Mouse (Mus musculus): ENCODE measurements around the gene Dmrtb1. TPM values are rescaled to one million over a fixed set of nuclear protein-coding genes. Genes with fewer than 3 reads are reported as not detected.

Gene Dmrtb1
- total and polyA plus RNA-seq, 3 experiments, result not detected

DNA sequence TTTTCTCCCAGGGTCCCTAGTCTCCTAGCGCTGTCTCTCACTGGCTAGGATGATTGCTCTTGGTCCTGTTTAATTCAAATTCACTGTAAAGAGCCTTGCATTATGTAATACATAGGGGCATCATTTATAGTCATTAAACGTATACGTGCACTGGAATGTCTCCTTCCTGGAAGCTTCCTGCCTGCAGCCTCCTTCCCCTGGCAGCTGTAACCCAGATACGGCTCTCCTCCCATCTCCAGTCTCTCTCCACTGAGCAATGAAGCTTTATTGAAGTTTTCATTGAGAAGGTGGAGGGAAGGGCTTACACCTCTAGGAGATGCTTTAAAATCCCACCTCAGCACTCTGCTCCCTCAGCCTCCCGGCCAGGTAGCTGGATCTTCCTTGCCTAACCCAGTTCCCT, 9.8 kb upstream of the Dmrtb1 start:
- Histone ChIP-seq H3K79me2 (ENCODE audit: control insufficient read depth, insufficient read depth, low read length, poor library complexity) (no peaks in the 10 kb centered on the region), H3K27me3 (ENCODE audit: control insufficient read depth in 1 of 2, insufficient read depth in 2 of 2, low read length in 2 of 2) (peaks cover 5 to 18% of the 10 kb centered on the region in 2 experiments), H3K9me3 (replicated peaks; ENCODE audit: insufficient read depth, low read length) (no peaks in the 10 kb centered on the region), H3K36me3 (ENCODE audit: control insufficient read depth in 1 of 2, insufficient read depth in 2 of 2, low read length in 2 of 2) (no peaks in the 10 kb centered on the region), H3K4me1 (ENCODE audit: control insufficient read depth in 1 of 2, insufficient read depth in 2 of 2, low read length in 2 of 2) (no peaks in the 10 kb centered on the region), H3K27ac (ENCODE audit: control insufficient read depth, low read depth, low read length) (no peak overlapping the region), H3K9ac (ENCODE audit: control insufficient read depth, low read depth, low read length, poor library complexity, severe bottlenecking) (no peak overlapping the region), H3K4me3 (ENCODE audit: control insufficient read depth in 1 of 2, insufficient read depth in 1 of 2, low read depth in 2 of 2, low read length in 2 of 2) (no peak overlapping the region)
- no peak for DNase-seq (ENCODE audit: low read depth, low spot score)
- TF ChIP-seq CHD2 (IDR thresholded peaks at IDR 0.05; ENCODE audit: low read length) (no peak), SMC3 (IDR thresholded peaks at IDR 0.05; ENCODE audit: low read depth, low read length) (no peak), SIN3A (IDR thresholded peaks at IDR 0.05; ENCODE audit: low read length) (no peak), MYB (IDR thresholded peaks at IDR 0.05; ENCODE audit: low read depth, low read length) (no peak), EP300 (IDR thresholded peaks at IDR 0.05; ENCODE audit: low read depth in 1 of 2, low read length in 2 of 2) (no peak), USF2 (IDR thresholded peaks at IDR 0.05; ENCODE audit: borderline replicate concordance in 1 of 2, insufficient read depth in 1 of 2, low read depth in 1 of 2, low read length in 2 of 2) (no peak), BHLHE40 (IDR thresholded peaks at IDR 0.05; ENCODE audit: borderline replicate concordance, low read depth, low read length) (no peak), RCOR1 (IDR thresholded peaks at IDR 0.05; ENCODE audit: low read depth, low read length) (no peak), POLR2AphosphoS5 (IDR thresholded peaks at IDR 0.05; ENCODE audit: borderline replicate concordance, low read depth, low read length) (no peak), MAX (IDR thresholded peaks at IDR 0.05; ENCODE audit: low read length) (no peak), NRF1 (IDR thresholded peaks at IDR 0.05; ENCODE audit: insufficient read depth, low read depth, low read length, poor library complexity, severe bottlenecking) (no peak), E2F4 (IDR thresholded peaks at IDR 0.05; ENCODE audit: borderline replicate concordance, low read depth, low read length) (no peak), GATA1 (IDR thresholded peaks at IDR 0.05; ENCODE audit: low read depth, low read length) (no peak)

DNA sequence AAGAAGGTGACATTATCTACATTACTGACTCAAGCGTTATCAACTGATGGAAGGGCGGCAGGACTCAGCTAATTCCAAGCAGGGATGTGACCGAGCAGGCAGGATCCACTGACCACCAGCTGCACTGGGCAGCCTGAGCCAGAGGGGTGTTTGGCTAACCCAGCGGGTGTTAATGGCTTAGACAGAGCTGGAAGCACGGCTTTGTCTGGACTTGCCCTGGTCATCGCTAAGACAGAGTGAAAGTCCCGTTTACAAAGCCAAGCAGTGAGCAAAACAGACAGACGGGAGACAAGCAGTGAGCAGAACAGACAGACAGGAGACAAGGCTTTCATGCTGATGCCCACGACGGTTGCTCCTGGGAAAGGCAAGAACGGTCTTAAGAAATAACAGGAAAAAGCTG, 4.2 kb upstream of the Dmrtb1 start:
- H3K79me2 ChIP-seq (ENCODE audit: control insufficient read depth, insufficient read depth, low read length, poor library complexity), result no peaks in the 10 kb centered on the region
- no peak for TF ChIP-seq ETS1 (IDR thresholded peaks at IDR 0.05; ENCODE audit: low read depth, low read length)
- no peak for TF ChIP-seq KAT2A (conservative IDR thresholded peaks at IDR 0.05; ENCODE audit: low read depth, low read length)
- no peak for TF ChIP-seq GABPA (IDR thresholded peaks at IDR 0.05; ENCODE audit: low read depth, low read length)
- TF ChIP-seq POLR2AphosphoS5 (IDR thresholded peaks at IDR 0.05; ENCODE audit: borderline replicate concordance, low read depth, low read length), result no peak
- no peak for TF ChIP-seq RCOR1 (IDR thresholded peaks at IDR 0.05; ENCODE audit: low read depth, low read length)
- no peak for TF ChIP-seq TBP (IDR thresholded peaks at IDR 0.05; ENCODE audit: low read depth, low read length)
- no peak for TF ChIP-seq MAX (IDR thresholded peaks at IDR 0.05; ENCODE audit: low read length)
- no peak for TF ChIP-seq TAL1 (IDR thresholded peaks at IDR 0.05; ENCODE audit: low read length)
- no peak for TF ChIP-seq USF1 (IDR thresholded peaks at IDR 0.05; ENCODE audit: low read depth, low read length)
- TF ChIP-seq CHD1 (IDR thresholded peaks at IDR 0.05; ENCODE audit: low read depth, low read length), result no peak
- TF ChIP-seq SMC3 (IDR thresholded peaks at IDR 0.05; ENCODE audit: low read depth, low read length), result no peak
- H3K9me3 ChIP-seq (replicated peaks; ENCODE audit: insufficient read depth, low read length), result no peaks in the 10 kb centered on the region
- peaks cover 5 to 6% of the 10 kb centered on the region in 2 experiments for H3K27me3 ChIP-seq (ENCODE audit: control insufficient read depth in 1 of 2, insufficient read depth in 2 of 2, low read length in 2 of 2)
- H3K4me1 ChIP-seq (ENCODE audit: control insufficient read depth in 1 of 2, insufficient read depth in 2 of 2, low read length in 2 of 2), result no peaks in the 10 kb centered on the region
- H3K36me3 ChIP-seq (ENCODE audit: control insufficient read depth in 1 of 2, insufficient read depth in 2 of 2, low read length in 2 of 2), result no peaks in the 10 kb centered on the region
- DNase-seq (ENCODE audit: low read depth, low spot score), result no peak
- no peak overlapping the region for H3K27ac ChIP-seq (ENCODE audit: control insufficient read depth, low read depth, low read length)
- no peak overlapping the region for H3K9ac ChIP-seq (ENCODE audit: control insufficient read depth, low read depth, low read length, poor library complexity, severe bottlenecking)
- no peak overlapping the region for H3K4me3 ChIP-seq (ENCODE audit: control insufficient read depth in 1 of 2, insufficient read depth in 1 of 2, low read depth in 2 of 2, low read length in 2 of 2)
